Mouse (Mus musculus): ENCODE measurements around the gene Fam241b.
"Not testable (repeated sequence)": the region's sequence is repeated elsewhere in the genome, so short reads cannot be mapped to it uniquely, and the experiment has no call there.

The Fam241b gene

DNA sequence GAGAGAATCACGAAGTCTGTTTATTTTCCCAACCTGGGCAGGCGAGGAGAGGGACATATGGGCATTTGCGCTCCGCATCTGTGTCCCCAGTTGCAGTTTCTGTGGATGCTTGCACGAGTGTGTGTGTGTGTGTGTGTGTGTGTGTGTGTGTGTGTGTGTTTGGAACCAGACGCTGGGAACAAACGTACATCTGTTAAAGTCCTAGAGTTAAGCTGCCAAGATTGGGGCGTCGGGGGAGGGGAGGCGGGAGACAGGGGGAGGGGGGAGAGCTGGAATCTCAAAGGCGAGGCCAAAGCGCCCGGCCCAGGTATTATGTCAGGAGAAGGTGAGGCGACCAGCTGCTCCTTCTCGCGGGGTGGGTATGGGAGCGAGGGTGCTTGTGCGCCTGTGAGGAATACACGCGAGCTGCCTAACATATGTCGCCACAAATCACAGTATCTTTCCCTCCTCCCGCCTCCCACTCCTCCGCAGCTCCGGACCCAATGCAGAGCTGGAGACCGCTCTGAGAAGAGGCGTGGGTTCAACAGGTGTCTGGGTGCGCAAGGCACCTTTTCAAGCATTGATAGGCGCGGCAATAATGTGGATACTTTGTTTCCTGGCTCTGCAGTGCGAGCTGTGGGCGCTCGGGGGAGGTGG, 15.3 kb downstream of the Fam241b start:
- no peak for DNase-seq (ENCODE audit: low spot score in 2 of 2)

DNA sequence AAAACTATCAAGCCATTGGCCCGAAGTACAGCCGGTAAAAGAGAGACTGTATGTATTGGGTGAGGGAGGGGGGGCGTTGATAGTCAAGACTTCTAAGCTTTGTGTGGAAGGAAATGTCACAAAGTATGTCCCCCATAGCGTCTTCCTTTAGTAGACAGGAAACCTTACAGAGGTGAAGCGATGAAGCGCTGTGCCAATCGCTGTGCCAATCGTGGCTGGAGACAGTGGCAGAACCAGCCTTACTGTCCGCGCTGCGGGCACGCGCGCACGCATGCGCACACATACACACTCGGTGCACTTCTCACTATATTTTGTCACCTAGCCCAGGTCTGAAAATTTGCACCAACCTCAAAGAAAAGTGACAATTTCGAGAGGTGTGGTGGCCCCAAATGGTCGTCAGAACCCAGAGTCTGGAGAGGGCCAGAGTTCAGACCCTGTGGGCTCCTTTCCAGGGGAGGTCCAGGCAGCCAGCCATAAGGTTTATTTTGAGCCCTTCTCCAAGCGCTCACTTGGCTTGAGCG, 15.9 kb downstream of the Fam241b start:
- no peak for DNase-seq (ENCODE audit: low spot score in 2 of 2)

DNA sequence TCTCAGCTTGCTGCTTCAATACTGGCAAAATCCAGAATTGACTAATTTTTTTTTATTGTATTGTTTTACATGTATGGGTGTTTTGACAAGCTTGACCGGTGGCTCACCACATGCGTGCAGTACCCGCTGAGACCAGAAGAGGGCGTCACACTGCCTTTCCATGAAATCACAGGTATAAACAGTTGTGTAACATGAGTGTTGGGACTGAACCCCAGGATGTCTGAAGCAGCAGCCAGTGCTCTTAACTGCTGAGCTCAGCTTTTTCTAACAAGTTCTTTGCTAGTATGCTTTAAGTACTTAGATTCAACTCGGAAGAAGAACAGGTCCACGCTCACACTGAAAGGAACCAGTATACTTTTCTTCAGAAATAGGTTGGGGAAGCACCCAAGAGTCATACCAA, 16.6 kb downstream of the Fam241b start:
- no peak for DNase-seq (ENCODE audit: low spot score in 2 of 2)

DNA sequence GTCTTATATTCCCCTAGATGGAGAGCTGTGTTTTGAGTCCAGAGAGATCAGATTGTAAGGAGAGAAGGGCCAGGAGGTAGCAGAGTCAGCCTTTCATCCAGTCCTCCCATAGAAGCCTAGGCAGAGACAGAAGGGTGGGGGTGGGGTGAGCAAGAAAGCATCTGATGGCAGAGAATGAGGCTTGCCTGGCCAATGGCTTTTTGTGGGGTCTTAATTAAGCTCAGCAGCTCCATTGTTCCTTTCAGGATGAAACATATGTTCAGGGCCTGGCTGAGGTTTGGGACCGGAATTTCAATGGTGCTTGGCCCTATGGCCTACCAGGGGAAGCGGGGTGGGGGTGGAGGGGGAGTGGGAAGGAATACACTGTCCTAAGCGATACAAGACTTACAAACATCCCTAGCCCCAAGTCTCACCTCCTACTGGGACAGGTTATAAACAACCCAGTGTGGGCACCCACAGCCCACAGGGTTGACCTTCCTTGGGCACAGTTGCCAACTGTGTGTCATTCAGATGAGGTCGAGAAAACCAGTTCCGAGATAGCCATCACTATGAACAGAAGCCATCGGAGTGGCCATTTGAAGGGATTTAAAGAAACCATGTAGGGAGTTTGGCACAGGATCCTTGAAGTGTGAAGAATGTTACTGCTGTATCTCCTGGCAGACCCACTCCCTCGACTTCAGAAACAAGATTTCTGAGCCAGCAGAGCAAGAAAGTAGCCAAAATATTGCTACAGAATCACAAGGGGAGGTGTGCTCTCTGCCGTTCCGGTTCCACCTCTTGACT, 29.7 kb downstream of the Fam241b start:
- no peak for DNase-seq (ENCODE audit: low spot score in 2 of 2)

DNA sequence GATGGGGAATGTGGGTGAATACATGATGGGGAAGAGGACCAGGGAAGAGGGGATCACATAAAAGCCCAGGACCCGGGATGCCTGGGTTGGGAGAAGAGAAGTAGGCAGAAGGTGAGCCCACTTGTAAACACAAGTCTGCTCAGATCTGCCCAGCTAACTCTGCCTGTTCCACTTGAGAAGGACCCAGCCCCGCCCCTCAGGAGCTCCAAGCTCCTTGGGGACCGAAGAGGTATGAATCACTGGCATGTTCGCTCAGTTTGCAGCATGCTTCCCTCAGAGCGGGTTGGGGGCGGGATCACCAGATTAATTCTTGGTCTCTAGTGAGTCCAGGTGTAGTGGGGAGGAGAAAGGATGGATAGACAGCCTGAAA, 32.5 kb downstream of the Fam241b start:
- DNase-seq (ENCODE audit: low spot score in 2 of 2) = no peak

DNA sequence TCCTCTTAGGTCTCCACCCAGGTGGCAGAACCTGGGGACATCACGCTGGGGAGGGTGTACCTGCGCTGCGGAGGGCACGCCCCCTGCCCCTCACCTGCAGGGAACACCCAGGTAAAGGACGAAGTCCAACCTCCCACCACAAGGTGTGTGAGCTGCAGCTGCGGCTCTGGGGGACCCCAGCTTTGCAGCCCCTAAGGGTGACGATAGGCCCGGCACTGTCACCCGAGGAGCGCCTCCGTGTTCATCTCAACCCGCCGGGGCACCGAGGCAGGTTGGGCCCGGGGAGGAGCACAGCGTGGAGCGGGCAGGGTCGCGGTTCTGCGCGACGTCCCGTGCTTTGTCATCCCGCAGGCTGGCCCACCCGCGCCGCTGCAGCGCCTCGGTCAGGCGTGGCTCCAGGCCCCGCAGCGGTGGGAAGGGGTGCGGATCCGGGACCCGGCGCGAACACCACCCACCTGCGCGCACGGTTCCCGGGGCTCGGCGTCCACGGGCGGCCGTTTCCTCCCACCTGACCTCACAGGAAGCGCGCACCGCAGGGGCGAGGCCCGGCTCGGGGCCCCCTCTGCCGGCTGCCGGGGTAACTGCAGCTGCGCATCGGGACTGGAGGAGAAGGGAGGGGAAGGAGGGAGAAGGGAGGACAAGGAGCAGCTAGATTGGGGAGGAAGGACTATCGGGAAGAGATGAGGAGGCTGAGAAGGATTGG, 33.1 kb downstream of the Fam241b start:
- DNase-seq (ENCODE audit: low spot score in 2 of 2) = peak; percentile 61 to 65

DNA sequence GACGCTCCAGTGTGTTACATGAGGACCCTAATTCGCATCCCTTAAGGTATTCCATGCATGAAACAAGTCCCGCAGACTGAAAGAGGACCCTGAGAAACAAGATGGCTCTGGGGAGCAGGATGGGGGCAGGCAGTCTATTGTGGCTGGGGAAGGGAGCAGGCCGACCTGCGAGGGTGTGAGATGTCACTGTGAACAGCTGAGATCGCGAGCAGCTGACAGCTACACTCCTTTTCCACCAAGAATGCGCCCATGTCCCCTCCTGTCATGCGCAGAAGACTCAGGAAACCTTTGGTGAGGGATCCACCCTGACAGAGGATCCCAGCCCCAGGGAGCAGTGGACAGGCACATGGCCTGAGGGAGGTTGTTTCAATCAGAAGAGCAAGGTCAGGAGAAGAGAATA, 36.7 kb downstream of the Fam241b start:
- no peak for DNase-seq (ENCODE audit: low spot score in 2 of 2)

DNA sequence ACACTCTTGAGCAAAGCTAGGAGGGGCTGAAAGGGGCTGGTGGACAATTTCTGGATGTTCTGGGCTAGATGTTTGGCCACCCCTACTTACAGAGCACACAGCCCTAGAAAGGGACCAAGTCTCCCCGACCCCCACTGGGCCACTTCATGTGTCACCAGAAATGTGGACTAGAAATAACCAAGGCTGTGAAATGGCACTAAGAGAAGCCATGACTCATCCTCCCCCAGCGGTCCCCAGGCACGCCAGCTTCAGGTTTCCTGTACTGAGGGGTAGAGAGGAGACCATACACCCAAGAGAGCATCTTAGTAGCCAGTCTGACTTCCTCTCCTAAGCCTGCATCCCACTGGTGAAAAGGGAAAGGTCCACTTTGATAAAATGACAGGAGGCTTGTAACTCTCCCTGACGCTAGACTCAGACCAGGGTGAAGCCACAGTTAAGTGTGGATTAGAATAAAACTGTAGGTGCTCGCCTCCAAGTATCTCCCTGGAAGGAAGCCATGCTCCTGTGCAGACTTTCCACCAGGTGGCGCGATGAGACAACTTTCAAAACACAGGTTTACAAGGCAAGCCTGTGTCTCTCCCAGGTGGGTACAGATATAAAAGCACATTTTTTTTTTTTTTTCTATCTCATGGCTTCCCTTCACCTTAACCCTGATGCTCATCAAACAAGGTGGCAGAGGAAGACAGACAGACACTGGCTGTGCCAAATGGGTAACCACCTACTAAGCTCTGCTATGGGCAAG, 38.7 kb downstream of the Fam241b start:
- peak in 1 of 2 experiments; percentile 28 for DNase-seq (ENCODE audit: low spot score in 2 of 2)

DNA sequence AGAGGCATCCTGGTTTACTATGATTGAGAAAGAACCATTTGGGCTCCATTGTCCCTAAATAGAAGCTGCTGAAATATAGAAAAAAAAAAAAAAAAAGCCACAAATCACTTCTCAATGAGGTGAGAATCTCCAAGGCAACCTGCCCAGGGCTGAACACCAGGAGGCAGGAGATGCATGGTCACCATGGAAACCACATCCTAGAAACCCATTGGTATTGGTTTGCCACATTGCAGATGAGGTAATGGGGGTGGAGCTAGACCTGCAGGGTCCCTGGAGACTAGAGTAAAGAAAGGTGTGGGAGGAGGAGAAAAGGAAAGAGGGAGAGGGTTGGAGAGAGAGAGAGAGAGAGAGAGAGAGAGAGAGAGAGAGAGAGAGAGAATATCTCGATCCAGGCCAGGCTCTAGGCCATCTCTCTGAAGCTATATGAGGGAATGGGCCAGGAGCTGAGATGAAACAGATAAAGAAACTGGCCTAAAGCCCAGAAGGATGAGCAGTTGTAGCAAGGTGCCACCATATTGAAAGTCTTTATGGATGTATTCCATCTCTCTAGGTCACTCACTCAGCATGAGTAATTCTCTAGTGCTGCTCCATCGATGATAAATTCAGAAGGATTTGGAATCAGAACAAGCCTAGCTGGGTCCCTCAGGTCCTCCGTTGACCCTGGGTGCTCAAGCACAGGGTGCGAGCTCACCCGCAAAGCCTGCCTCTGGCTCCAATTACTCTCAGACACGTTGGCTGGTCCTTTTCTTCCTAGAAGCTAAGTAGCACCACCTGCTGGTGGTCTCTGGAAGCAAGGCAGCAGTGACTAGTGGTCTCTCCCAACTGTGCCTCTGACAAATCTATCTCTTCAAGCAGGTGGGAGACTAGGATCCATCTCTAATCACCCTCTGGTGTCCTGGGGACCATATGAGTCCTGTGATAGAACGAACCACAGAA, 41.9 kb downstream of the Fam241b start:
- DNase-seq (ENCODE audit: low spot score in 2 of 2) = peak in 1 of 2 experiments; percentile 39

DNA sequence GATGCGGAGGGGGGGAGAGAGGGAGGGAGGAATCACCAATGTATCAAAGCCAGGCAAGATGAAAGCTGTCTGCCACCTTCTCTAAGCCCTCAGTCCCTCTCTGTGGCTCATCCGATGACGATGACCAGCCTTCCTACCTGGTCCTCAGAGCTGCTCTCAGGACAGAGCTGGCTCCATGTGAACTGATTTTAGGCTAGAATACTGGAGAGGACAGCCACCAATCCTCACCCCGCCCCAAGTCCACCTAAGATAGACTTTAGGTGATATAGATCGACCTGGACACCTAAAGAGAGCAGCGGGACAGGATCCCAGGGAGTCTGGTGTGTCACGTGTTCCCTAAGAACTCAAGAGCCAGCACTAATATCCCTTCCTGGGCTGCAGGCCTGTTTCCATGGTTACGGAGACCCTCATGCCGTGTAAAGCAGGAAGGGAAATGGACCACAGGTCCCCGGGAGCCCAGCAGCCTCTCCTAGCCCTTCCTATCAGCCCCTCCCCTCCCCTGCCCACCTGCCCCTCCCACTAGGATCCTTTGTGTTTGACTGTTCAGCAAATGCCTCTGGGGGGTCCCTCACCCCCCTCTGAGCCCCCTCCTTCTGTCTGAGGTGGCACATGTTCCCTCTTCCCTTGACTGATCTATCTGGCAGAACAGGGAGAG, 43.8 kb downstream of the Fam241b start:
- no peak for DNase-seq (ENCODE audit: low spot score in 2 of 2)

DNA sequence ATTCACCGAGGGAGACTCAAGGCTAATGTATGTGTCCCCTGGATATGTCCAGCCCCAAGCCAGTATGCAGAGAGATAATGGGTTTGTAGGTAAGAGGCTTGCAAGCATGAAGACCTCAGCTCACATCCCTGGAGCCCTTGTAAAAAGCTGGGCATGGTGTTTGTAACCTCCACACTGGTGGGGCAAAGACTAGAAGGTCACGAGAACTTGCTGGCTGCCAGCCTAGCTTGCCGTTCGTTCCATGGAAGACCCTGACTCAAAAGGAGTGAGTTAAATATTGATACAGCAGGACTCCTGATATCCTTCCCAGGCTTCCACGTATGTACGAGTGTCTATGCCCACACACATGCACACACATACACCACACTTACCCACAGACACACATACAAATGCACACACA, 49.3 kb downstream of the Fam241b start:
- no peak for DNase-seq (ENCODE audit: low spot score in 2 of 2)

DNA sequence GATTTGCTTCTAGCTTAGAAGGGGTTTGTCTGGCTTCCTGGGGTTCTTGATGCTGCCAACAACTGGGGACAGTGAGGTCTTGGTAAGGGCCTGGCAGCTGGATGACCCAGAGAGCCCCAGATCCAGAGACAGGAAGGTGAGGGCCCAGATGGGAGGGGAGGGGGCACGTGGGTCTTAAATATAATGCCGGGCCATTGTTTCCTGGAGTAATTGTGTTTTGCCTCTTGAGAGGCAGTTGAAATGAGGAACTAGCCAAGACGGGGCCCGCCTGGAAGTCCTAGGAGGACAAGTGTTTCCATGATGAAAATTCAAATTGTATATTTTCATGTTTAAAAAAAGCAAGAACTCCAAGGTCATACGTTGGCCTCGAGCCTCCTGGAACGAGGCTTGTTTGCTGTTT, 49.8 kb downstream of the Fam241b start:
- no peak for DNase-seq (ENCODE audit: low spot score in 2 of 2)

DNA sequence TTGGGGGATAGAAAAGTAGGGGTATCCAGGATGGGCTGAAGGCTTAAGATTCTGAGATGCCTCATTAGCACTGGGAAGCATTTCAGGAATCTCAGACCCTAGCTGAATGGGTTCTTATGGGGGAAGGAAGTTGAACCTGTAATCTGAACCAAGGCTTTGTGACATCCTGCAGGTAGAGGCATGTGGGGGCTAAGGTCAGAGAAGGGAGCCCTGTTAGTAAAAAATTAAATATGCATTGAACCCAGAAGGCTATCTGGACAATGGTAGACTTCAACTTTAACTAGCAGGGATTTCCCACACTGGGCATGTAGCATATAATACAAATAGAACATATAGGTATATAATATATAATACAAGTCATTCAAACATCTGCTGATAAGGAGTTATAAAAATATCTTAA, 54.2 kb downstream of the Fam241b start:
- no peak for DNase-seq (ENCODE audit: low spot score in 2 of 2)

DNA sequence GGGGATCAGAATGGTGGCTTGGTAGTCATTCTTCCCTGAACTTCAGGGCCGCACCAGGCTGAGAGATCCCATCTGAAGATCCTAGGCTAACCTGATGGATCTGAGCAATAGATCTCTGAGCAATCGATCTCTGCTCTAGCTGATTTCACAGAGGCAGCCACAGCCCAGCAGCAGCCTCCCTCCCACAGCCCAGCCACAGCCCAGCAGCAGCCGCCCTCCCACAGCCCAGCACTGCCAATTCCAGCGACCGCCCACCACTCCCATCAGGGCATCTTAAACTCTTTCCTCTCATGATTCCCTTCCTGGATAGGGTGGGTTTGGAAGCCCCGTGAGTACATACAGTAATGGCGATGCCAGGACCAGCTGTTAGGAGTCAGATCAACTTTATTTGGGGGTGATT, 54.6 kb downstream of the Fam241b start:
- DNase-seq (ENCODE audit: low spot score in 2 of 2) = no peak

DNA sequence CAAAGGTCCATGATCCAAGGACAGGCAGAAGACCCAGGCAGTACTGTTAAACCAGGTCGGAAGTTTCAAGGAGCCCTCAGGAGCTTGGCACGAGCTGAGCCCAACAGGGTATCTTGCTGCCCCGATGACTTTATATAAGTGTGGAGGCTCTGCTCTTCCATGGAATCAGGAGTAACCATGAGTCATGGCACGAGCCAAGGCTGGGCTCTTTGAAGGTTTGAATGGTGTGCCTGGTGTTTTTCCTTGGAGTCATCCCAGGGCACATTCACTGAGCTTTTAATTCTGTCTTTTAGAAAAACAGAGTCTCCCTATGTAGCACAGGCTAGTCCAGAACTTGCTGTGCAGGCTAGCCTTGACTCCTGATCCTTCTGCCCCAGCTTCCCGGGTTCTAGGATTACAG, 55.3 kb downstream of the Fam241b start:
- DNase-seq (ENCODE audit: low spot score in 2 of 2) = no peak

DNA sequence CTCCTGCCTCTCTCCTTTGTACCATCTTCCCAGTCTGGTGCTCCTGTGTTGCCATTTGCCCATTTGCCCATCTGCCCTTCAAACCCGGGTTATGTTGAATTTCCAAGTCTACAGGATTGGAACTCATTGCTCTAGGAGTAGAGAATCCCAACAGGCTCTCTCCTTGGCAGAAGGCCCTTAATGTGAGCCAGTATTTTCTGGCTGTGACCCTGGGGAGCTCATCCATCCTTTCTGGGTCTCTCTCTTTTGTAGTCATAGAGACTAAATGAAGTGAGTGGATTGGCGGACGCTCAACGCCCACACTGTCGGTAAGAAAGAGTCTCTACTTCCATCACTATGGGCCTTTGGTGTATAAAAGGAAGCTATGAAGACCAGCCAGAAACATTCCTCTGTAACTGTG, 56.9 kb downstream of the Fam241b start:
- no peak for DNase-seq (ENCODE audit: low spot score in 2 of 2)

DNA sequence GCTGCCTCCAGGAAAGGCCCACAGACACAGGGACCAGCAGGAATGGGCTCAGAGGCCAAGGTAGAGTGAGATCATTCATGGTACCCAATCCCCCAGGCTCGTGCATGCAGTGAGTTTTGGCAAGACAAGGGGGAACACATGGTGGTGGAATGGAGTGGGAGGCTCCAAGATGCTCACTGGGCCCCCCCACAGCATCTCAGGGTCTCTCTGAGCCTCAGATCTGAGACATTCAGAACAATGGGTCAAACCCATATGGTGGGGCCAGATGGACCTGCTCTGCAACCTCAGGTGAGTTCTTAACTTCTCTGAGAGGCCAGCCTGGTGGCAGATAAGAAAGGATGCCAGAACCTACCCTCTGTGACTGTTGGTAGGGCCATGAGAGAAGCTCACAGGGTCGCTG, 57.7 kb downstream of the Fam241b start:
- no peak for DNase-seq (ENCODE audit: low spot score in 2 of 2)

DNA sequence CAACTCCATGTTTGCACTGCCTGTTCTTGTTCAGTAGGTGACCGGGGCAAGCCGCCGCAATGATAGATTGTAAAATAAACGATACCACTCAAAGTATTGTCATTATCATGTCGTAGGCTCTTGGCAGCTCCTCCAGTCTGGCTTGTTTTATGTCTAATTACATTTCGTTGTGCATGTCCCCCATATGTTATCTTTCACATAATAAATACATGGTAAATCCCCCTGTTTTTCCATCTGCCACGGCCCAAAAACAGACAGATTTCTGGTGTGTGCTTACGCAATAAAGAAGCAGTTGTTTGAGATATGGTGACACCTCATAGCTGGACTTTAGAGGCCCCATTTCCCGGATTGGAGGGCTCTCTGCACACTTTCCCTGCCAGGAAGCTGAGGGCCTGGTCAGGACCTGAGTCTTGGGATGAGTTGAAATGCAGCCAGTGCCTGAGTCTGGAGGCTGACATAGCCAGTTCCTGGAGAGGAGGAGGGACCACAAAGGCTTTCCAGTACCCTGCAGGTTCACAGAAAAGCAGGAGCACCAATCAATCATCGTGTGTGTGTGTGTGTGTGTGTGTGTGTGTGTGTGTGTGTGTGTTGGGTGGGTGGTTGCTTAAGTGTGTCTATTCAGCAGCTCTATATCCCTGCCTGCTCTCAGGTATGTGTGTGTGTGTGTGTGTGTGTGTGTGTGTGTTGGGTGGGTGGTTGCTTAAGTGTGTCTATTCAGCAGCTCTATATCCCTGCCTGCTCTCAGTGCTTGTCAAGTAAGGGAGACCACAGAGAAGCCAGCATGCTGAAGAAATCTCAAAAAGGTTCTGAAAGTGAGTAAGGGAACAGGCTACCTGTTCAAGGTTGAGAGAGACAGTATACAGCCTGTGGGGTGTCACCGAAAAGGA, 67.2 kb downstream of the Fam241b start:
- DNase-seq (ENCODE audit: low spot score in 2 of 2) = no peak

DNA sequence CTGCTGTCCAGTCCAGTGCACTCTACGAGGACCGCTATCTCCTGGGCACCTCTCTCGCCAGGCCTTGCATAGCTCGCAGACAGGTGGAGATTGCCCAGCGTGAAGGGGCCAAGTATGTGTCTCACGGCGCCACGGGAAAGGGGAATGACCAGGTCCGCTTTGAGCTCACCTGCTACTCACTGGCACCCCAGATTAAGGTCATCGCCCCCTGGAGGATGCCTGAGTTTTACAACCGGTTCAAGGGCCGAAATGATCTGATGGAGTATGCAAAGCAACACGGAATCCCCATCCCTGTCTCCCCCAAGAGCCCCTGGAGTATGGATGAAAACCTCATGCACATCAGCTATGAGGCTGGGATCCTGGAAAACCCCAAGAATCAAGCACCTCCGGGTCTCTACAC, 72.4 kb downstream of the Fam241b start:
- not testable (repeated sequence) for DNase-seq (ENCODE audit: low spot score in 2 of 2)
